Mouse (Mus musculus) Patski (cell line): Measurements from ENCODE around the gene Naaladl2. TPM values are rescaled to one million over a fixed set of nuclear protein-coding genes. Genes with fewer than 3 reads are reported as not detected.
"Not testable (repeated sequence)": the region's sequence is repeated elsewhere in the genome, so short reads cannot be mapped to it uniquely, and the experiment has no call there.

Experiments used
- ATAC-seq: fragments of 100-300 bp; one replicate; pipeline ENCODE4 v1.8.0; 2021
- CTCF ChIA-PET: fragments of 350-600 bp; sonication (Branson Sonifier 250); formaldehyde crosslinking; loops from one replicate; lab custom pipeline; 2022; ENCODE audit warnings: inconsistent platforms; lab: Charles Lee
- POLR2A ChIA-PET: fragments of 350-600 bp; sonication (Branson Sonifier 250); formaldehyde crosslinking; loops from one replicate; lab custom pipeline; 2022; ENCODE audit warnings: antibody characterized with exemption, inconsistent platforms; lab: Charles Lee
- DNase-seq: peaks from one replicate; pipeline ENCODE4 v3.0.0-alpha.2; 2011; ENCODE audit warnings: low read depth, low spot score
- H3K27me3 ChIP-seq: fragments of 371-371 bp; one replicate; pipeline ENCODE4 v1.5.1; 2021
- CTCF ChIP-seq: fragments of 100-300 bp; IDR thresholded peaks from one replicate; pipeline ENCODE4 v1.5.1; 2021
- in situ Hi-C: fragments of 300-500 bp; cut with MboI; formaldehyde crosslinking; loops from 3 replicates; pipeline ENCODE4 v1.11.1; 2018; ENCODE audit warnings: low pct_unique_long_range_greater_than_20kb, mixed read lengths
- polyA plus RNA-seq: library from polyadenylated mRNA; unstranded; gene quantifications from one replicate; pipeline ENCODE4 v1.2.3, GENCODE M21; 2021

The Naaladl2 gene
- polyA plus RNA-seq, 1 experiment from 2014 or later: 3.7 TPM

- ChIA-PET POLR2A (interaction anchor here (0.7 kb wide), 1 partner anchor 9 kb away, joined by 6 read pairs; no protein-coding TSS in a partner anchor), CTCF (interaction anchor here (1.0 to 2.3 kb wide), 2 partner anchors 9 to 13 kb away, joined by 5 to 6 read pairs; no protein-coding TSS in a partner anchor)
- H3K27me3 ChIP-seq: no peaks in the 10 kb centered on the region
- in situ Hi-C loops: no loop called here
- ATAC-seq (no peak), DNase-seq (no peak)
- no peak for TF ChIP-seq CTCF
These were observed 35.1 kb downstream of the Naaladl2 start for GRCm38 (mm10) chr3:25108997-25109396.

DNA sequence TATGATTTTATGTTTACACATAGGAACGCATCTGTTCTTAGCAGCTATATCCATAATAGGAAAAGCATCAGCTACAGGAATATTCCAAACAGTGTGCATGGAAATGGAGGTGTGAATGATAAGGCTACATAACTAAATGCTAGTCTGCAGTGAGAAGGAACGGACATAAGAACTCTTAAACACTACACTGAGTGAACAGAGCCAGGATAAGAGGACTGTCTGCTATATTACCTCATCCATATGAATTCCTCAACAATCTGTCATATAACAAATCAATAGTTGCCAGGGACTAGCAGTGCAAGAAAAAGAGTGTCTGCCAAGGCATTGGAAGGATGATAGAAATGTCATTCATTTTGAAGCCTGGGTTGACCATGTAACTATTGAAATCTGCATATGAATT, 51.1 kb downstream of the Naaladl2 start:
- no peak for TF ChIP-seq CTCF
- in situ Hi-C loops: no loop called here
- CTCF ChIA-PET: no interaction called here
- POLR2A ChIA-PET: no interaction called here
- no peaks in the 10 kb centered on the region for H3K27me3 ChIP-seq
- ATAC-seq: no peak
- no peak for DNase-seq

GRCm38 (mm10) chr3:25075785-25076184, 68.3 kb downstream of the Naaladl2 start:
- in situ Hi-C loops: no loop called here
- peaks cover 6% of the 10 kb centered on the region for H3K27me3 ChIP-seq
- DNase-seq (no peak), ATAC-seq (no peak)
- ChIA-PET POLR2A (no interaction called here), CTCF (no interaction called here)
- TF ChIP-seq CTCF: no peak

DNA sequence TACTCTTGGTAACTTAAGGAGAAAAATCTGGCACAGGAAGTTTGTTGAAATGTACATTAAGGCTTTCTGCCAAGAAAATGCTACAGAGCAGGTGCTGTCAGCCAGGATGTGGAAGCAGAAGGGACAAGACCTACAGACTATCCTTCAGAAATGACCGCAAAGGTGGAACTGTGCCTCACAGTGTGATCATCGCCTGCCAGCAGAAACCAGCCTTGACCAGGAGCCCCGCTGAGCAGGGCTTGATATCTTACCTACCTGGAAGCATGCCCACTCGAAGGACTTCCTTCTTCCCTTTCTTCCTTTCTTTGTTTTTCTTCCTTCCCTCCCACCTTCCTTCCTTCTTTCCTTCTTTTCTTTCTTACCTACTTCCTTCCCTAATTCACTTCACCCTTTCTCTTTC, 69.8 kb downstream of the Naaladl2 start:
- no peak for ATAC-seq
- no peak for TF ChIP-seq CTCF
- peaks cover 6% of the 10 kb centered on the region for H3K27me3 ChIP-seq
- ChIA-PET POLR2A (no interaction called here), CTCF (no interaction called here)
- DNase-seq: no peak
- in situ Hi-C loops: no loop called here

GRCm38 (mm10) chr3:25073821-25074220, 70.2 kb downstream of the Naaladl2 start:
- in situ Hi-C loops: no loop called here
- CTCF ChIA-PET: no interaction called here
- DNase-seq (no peak), ATAC-seq (no peak)
- no peak for TF ChIP-seq CTCF
- peaks cover 6% of the 10 kb centered on the region for H3K27me3 ChIP-seq
- POLR2A ChIA-PET: no interaction called here

DNA sequence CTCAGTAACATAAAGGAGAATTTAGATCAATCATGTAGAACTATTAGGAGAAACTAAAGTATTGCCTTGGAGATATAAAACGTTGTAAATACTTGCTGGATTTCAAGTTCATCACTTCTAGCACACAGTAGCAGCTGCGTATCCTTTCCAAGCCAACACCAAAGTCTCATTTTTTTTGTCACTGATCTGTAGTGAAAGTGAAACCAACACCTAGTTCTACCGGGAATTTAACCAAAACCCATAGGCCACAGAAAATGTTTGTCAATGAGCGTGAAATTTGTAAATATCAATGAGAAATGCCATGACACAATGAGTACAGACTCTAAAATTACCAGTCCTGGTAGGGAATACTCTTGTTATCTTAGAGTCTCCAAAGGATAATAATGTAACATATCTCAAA, 80.8 kb downstream of the Naaladl2 start:
- in situ Hi-C loops: no loop called here
- TF ChIP-seq CTCF: no peak
- ATAC-seq: no peak

DNA sequence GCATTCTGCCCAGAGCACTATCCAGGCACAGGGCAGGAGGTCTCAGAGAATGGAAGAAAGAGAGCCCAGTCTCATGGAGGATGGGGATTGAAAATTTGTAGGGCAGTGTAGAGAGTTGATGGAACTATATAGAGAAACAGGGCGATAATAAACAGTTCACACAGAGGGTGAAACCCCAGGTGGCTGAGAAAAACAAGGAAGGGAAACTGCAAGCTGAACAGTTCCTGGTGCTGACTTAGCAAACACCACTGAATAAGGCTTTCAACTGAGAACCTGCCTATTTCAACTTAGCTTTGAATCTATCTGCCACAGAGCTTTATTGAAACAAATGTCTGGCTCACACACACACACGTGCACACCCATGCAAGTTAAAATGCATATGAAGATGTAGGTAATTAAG, 91.1 kb downstream of the Naaladl2 start:
- DNase-seq (no peak), ATAC-seq (peak; percentile 51)
- in situ Hi-C loops: no loop called here
- peaks cover 4% of the 10 kb centered on the region for H3K27me3 ChIP-seq
- ChIA-PET POLR2A (no interaction called here), CTCF (no interaction called here)
- TF ChIP-seq CTCF: no peak

More for the DNA sequence above, 80.8 kb downstream of the Naaladl2 start:
- CTCF ChIA-PET: no interaction called here
- POLR2A ChIA-PET: interaction anchor here (0.7 kb wide), 1 partner anchor 83 kb away, joined by 3 read pairs; no protein-coding TSS in a partner anchor
- DNase-seq: no peak
- no peaks in the 10 kb centered on the region for H3K27me3 ChIP-seq

- no peaks in the 10 kb centered on the region for H3K27me3 ChIP-seq
- no peak for DNase-seq
- ATAC-seq: no peak
- CTCF ChIA-PET: interaction anchor here (1.0 to 1.7 kb wide), 2 partner anchors 13 to 21 kb away, joined by 3 to 5 read pairs; no protein-coding TSS in a partner anchor
- in situ Hi-C loops: no loop called here
- POLR2A ChIA-PET: interaction anchor here (0.6 kb wide), 1 partner anchor 9 kb away, joined by 3 read pairs; no protein-coding TSS in a partner anchor
- no peak for TF ChIP-seq CTCF
These were observed 124.1 kb downstream of the Naaladl2 start for GRCm38 (mm10) chr3:25019972-25020371.

GRCm38 (mm10) chr3:25010751-25011150, 133.3 kb downstream of the Naaladl2 start:
- no peak for ATAC-seq

DNA sequence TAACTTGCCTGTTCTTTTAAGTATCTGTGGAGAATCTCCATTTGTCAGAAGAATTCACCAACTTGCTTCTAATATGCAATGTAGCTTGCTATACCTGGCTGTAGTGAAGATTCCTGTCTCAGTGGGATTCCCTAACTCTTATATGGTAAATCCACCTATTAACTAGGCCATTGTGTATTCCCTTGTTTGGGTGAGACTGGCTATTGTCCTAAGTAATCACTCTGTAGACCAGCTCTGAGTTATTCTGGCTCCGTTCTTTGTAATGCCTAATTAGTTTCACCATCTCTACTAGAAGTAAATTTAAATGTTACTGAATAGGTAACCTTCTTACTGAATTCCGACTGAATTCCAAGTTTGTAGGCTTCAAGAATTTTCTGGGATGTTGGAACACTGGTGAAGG, 137.3 kb downstream of the Naaladl2 start:
- H3K27me3 ChIP-seq, POLR2A ChIA-PET, ATAC-seq, DNase-seq, in situ Hi-C loops: not testable (repeated sequence)
- CTCF ChIA-PET: interaction anchor here (1.6 kb wide), 1 partner anchor 12 kb away, joined by 5 read pairs; no protein-coding TSS in a partner anchor

More at GRCm38 (mm10) chr3:25010751-25011150, 133.3 kb downstream of the Naaladl2 start:
- no peaks in the 10 kb centered on the region for H3K27me3 ChIP-seq
- no peak for DNase-seq
- CTCF ChIA-PET: interaction anchor here (1.5 kb wide), 1 partner anchor 19 kb away, joined by 3 read pairs; no protein-coding TSS in a partner anchor
- POLR2A ChIA-PET: no interaction called here
- no peak for TF ChIP-seq CTCF
- in situ Hi-C loops: no loop called here

DNA sequence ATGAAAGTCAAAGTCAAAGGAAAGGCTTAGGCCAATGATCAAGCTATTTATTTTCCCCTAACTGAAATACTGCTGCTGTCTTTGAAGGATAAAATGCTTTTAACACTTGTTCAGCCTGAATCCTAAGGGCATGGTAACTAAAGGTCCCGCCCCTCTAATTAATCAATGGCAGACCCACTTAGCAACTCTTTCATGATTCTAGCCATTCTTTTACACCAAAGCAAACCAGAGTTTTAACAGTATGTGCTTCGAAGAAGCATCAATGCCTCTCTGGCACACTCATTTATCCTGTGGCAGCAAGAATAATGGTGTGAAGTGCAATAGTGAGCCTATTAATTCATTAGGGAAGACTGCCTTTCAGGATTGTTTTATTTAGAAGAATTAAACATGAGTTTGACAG, 151.5 kb downstream of the Naaladl2 start:
- no peaks in the 10 kb centered on the region for H3K27me3 ChIP-seq
- POLR2A ChIA-PET: no interaction called here
- no peak for TF ChIP-seq CTCF
- CTCF ChIA-PET: interaction anchor here (1.3 kb wide), 2 partner anchors 9 to 20 kb away, joined by 3 read pairs; no protein-coding TSS in a partner anchor
- in situ Hi-C loops: no loop called here
- DNase-seq (no peak), ATAC-seq (no peak)
